ENCODE assay signal across 11 mouse cellular contexts in the genomic region with DNA sequence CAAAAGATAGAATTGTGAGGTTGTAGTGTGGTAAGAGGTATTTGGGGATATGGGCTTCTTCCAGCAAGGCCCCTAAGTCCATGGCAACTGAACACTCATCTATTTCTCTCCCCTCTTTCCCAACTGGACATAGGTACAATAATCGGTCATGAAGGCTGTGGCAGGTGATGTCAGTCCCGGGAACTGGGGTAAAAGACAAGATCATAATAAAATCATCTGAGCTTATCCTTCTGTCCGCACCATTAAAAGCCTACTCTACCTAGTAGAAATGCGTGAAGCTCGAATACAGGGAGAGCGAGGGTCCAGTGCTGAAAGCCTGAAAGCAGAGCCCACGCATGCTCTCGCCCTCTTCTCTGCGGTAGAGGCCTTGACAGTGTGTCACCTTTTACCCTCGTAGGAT. TPM values are rescaled to one million over a fixed set of nuclear protein-coding genes. Genes with fewer than 3 reads are reported as not detected.
DNase-seq lines count a peak whose midpoint lies in the region; ATAC-seq and TF ChIP-seq lines count a peak whose summit lies in the region.
"Had no signal": no experiment of that assay in that cellular context is flagged by ENCODE, and none has a peak within 500 bp of the region (broad histone marks: within the 10 kb centered on the region; RNA-seq: fewer than 3 reads in every experiment).

No protein-coding gene starts in this region.

- WGBS in heart, embryonic 13.5 days = 87% methylated on average over 10 of the region's 10 CpGs
- 85% methylated on average over 10 of the region's 10 CpGs for WGBS in lung, embryonic 16.5 days
- 79% methylated on average over 10 of the region's 10 CpGs for WGBS in intestine, postnatal 0 days
- 40% methylated on average over 10 of the region's 10 CpGs for WGBS in small intestine, adult 2 months

- no peak for DNase-seq in heart, adult 18-20 months
- DNase-seq in lung, postnatal 4 days = no peak
- DNase-seq in adrenal gland, adult 2 months = no peak
- DNase-seq in cerebellum, postnatal 25 days = no peak

- no peak overlapping the region for H3K4me3 ChIP-seq in heart, embryonic 13.5 days
- H3K4me3 ChIP-seq in lung, embryonic 16.5 days (ENCODE audit: low read length) = no peak overlapping the region
- H3K4me3 ChIP-seq in intestine, postnatal 0 days (ENCODE audit: low read depth, low read length) = peak overlapping the region; percentile 57
- peak overlapping the region; percentile 33 for H3K4me3 ChIP-seq in small intestine, adult 2 months (ENCODE audit: low read depth, low read length)

- peak overlapping the region; percentile 75 for H3K4me2 ChIP-seq in heart, embryonic 13.5 days
- peak overlapping the region; percentile 59; the same call in 1 of the 2 replicates for H3K4me2 ChIP-seq in lung, embryonic 16.5 days (ENCODE audit: low read depth, low read length)
- H3K4me2 ChIP-seq in intestine, postnatal 0 days (replicated peaks; ENCODE audit: low read depth) = peak overlapping the region; percentile 72

- H3K36me3 ChIP-seq in heart, embryonic 13.5 days = peaks cover 23% of the 10 kb centered on the region
- H3K36me3 ChIP-seq in lung, embryonic 16.5 days (ENCODE audit: control insufficient read depth, insufficient read depth, low read length) = peaks cover 7% of the 10 kb centered on the region
- peaks cover 25% of the 10 kb centered on the region; the same call in 1 of the 2 replicates for H3K36me3 ChIP-seq in intestine, postnatal 0 days (ENCODE audit: control insufficient read depth, insufficient read depth)
- peaks cover 13% of the 10 kb centered on the region for H3K36me3 ChIP-seq in small intestine, adult 2 months (ENCODE audit: control insufficient read depth, insufficient read depth, low read length)
- H3K36me3 ChIP-seq: neural tube, embryonic 13.5 days had no signal

- no peak overlapping the region for H3K27ac ChIP-seq in heart, embryonic 13.5 days (replicated peaks)
- H3K27ac ChIP-seq in lung, embryonic 16.5 days (ENCODE audit: low read length) = no peak overlapping the region
- no peak overlapping the region for H3K27ac ChIP-seq in intestine, postnatal 0 days (ENCODE audit: low read depth, low read length)
- H3K27ac ChIP-seq in small intestine, adult 2 months (ENCODE audit: insufficient read depth, low read depth, low read length) = no peak overlapping the region

- H3K9me3 ChIP-seq in heart, embryonic 13.5 days = no peaks in the 10 kb centered on the region
- H3K9me3 ChIP-seq in lung, embryonic 16.5 days (ENCODE audit: control insufficient read depth, low read length) = no peaks in the 10 kb centered on the region
- no peaks in the 10 kb centered on the region for H3K9me3 ChIP-seq in intestine, postnatal 0 days (ENCODE audit: control insufficient read depth)
- H3K9me3 ChIP-seq: megakaryocyte, embryonic 14.5 days; neural tube, embryonic 13.5 days had no signal

- no peak for ATAC-seq in heart, embryonic 13.5 days (ENCODE audit: extremely low read depth, insufficient number of reproducible peaks, low FRiP score, low TSS enrichment)
- ATAC-seq in lung, embryonic 16.5 days (ENCODE audit: low read depth) = no peak
- ATAC-seq in intestine, postnatal 0 days = no peak

- no peak for TF ChIP-seq CTCF in intestine, postnatal 0 days (IDR thresholded peaks at IDR 0.05; ENCODE audit: low read depth)
- no peak for TF ChIP-seq CTCF in small intestine, adult 2 months (IDR thresholded peaks at IDR 0.05; ENCODE audit: extremely low read depth, insufficient read length, insufficient replicate concordance, low read depth, low read length)

- peaks cover 10% of the 10 kb centered on the region; the same call in 1 of the 2 replicates for H3K4me1 ChIP-seq in heart, embryonic 13.5 days
- peaks cover 10% of the 10 kb centered on the region for H3K4me1 ChIP-seq in lung, embryonic 16.5 days (replicated peaks; ENCODE audit: control insufficient read depth, insufficient read depth, low read length)
- no peaks in the 10 kb centered on the region for H3K4me1 ChIP-seq in intestine, postnatal 0 days (replicated peaks; ENCODE audit: control insufficient read depth, insufficient read depth, low read length)
- H3K4me1 ChIP-seq in small intestine, adult 2 months (ENCODE audit: control insufficient read depth, insufficient read depth, insufficient read length, low read length) = peaks cover 4% of the 10 kb centered on the region

- no peak for TF ChIP-seq POLR2A in small intestine, adult 2 months (IDR thresholded peaks at IDR 0.05; ENCODE audit: low read depth, low read length)

- H3K27me3 ChIP-seq in heart, embryonic 13.5 days (replicated peaks) = no peaks in the 10 kb centered on the region
- H3K27me3 ChIP-seq in lung, embryonic 16.5 days (ENCODE audit: control insufficient read depth, insufficient read depth, low read depth, low read length) = no peaks in the 10 kb centered on the region
- no peaks in the 10 kb centered on the region for H3K27me3 ChIP-seq in intestine, postnatal 0 days (replicated peaks; ENCODE audit: control insufficient read depth, insufficient read depth, low read length)
- H3K27me3 ChIP-seq in small intestine, adult 2 months (ENCODE audit: control insufficient read depth, insufficient read depth, low read length) = no peaks in the 10 kb centered on the region
- H3K27me3 ChIP-seq: neural tube, embryonic 13.5 days had no signal

- no peak overlapping the region for H3K9ac ChIP-seq in heart, embryonic 13.5 days
- no peak overlapping the region for H3K9ac ChIP-seq in lung, embryonic 16.5 days (ENCODE audit: low read length)
- H3K9ac ChIP-seq in intestine, postnatal 0 days (ENCODE audit: low read depth, low read length) = no peak overlapping the region

RNA-seq across cellular contexts. Expression of a gene that starts 1.1 kb away (rescaled TPM):
- 64.7 and 68.9 TPM in 2 replicates for polyA plus RNA-seq in heart, embryonic 13.5 days (2015; fragmentation: Nextera tagmentation; extraction: Ambion mirVana)
- total RNA-seq in heart, adult 18-20 months (2021) = 100 to 1,000 TPM; 127 to 134 TPM
- 101 and 106 TPM in 2 replicates for polyA plus RNA-seq in lung, embryonic 16.5 days (2015; fragmentation: Nextera tagmentation; extraction: Ambion mirVana)
- 130 and 133 TPM in 2 replicates for polyA plus RNA-seq in intestine, postnatal 0 days (2015; fragmentation: Nextera tagmentation; extraction: Ambion mirVana)
- polyA plus RNA-seq in small intestine, adult 2 months (2012; rRNA removed) = 44.8 and 62.5 TPM in 2 replicates
- total RNA-seq in adrenal gland, adult 2 months (2021) = 100 to 1,000 TPM in 1 of 2 experiments, 10 to 100 TPM in 1; 80.6 to 110 TPM
- 40.9 and 44.7 TPM in 2 replicates for polyA plus RNA-seq in adrenal gland, adult 2 months (2012; rRNA removed)

RNA-seq across cellular contexts. Expression of a gene that starts 10.8 kb away (rescaled TPM):
- polyA plus RNA-seq in heart, embryonic 13.5 days (2015; fragmentation: Nextera tagmentation; extraction: Ambion mirVana) = 1.9 TPM in 2 replicates
- total RNA-seq in heart, adult 18-20 months (2021) = 1 to 10 TPM; 2.5 to 3.4 TPM
- 0.98 and 2.0 TPM in 2 replicates for polyA plus RNA-seq in lung, embryonic 16.5 days (2015; fragmentation: Nextera tagmentation; extraction: Ambion mirVana)
- polyA plus RNA-seq in intestine, postnatal 0 days (2015; fragmentation: Nextera tagmentation; extraction: Ambion mirVana) = 0.52 and 0.61 TPM in 2 replicates
- 2.0 and 2.1 TPM in 2 replicates for polyA plus RNA-seq in small intestine, adult 2 months (2012; rRNA removed)
- total RNA-seq in adrenal gland, adult 2 months (2021) = 1 to 10 TPM; 4.8 to 5.4 TPM
- polyA plus RNA-seq in adrenal gland, adult 2 months (2012; rRNA removed) = 11.0 and 14.8 TPM in 2 replicates

RNA-seq across cellular contexts. Expression of a gene that starts 30.6 kb away (rescaled TPM):
- 0.43 and 0.47 TPM in 2 replicates for polyA plus RNA-seq in heart, embryonic 13.5 days (2015; fragmentation: Nextera tagmentation; extraction: Ambion mirVana)
- not detected for total RNA-seq in heart, adult 18-20 months (2021)
- polyA plus RNA-seq in lung, embryonic 16.5 days (2015; fragmentation: Nextera tagmentation; extraction: Ambion mirVana) = 0.19 and 0.29 TPM in 2 replicates
- polyA plus RNA-seq in intestine, postnatal 0 days (2015; fragmentation: Nextera tagmentation; extraction: Ambion mirVana) = 0.24 and 0.39 TPM in 2 replicates
- polyA plus RNA-seq in small intestine, adult 2 months (2012; rRNA removed) = not detected in 2 replicates
- total RNA-seq in adrenal gland, adult 2 months (2021) = not detected
- 0.13 and 0.33 TPM in 2 replicates for polyA plus RNA-seq in adrenal gland, adult 2 months (2012; rRNA removed)

RNA-seq across cellular contexts. Expression of a gene that starts 45.2 kb away (rescaled TPM):
- not detected in 2 replicates for polyA plus RNA-seq in heart, embryonic 13.5 days (2015; fragmentation: Nextera tagmentation; extraction: Ambion mirVana)
- total RNA-seq in heart, adult 18-20 months (2021) = not detected
- polyA plus RNA-seq in lung, embryonic 16.5 days (2015; fragmentation: Nextera tagmentation; extraction: Ambion mirVana) = not detected in 2 replicates
- not detected in 2 replicates for polyA plus RNA-seq in intestine, postnatal 0 days (2015; fragmentation: Nextera tagmentation; extraction: Ambion mirVana)
- not detected in 2 replicates for polyA plus RNA-seq in small intestine, adult 2 months (2012; rRNA removed)
- not detected for total RNA-seq in adrenal gland, adult 2 months (2021)
- polyA plus RNA-seq in adrenal gland, adult 2 months (2012; rRNA removed) = not detected in 2 replicates
- polyA plus RNA-seq: heart, embryonic 11.5 days had no signal

Comparison
In these comparisons a context has a peak if more than half of its experiments do, and no peak if none do; other contexts are left out.
1. H3K4me3 ChIP-seq: peak in intestine, postnatal 0 days (single experiment) and small intestine, adult 2 months (single experiment); none in heart, embryonic 13.5 days (single experiment) and lung, embryonic 16.5 days (single experiment).
2. Peak in every context shown above with its lines, with median percentiles within 50 percentile points of each other: H3K4me2 ChIP-seq.